Mouse (Mus musculus): Measurements from ENCODE around the gene Gm6904.
A peak's percentile ranks its signal among the peaks of the same experiment; 100 is the strongest.
"Not testable (repeated sequence)": the region's sequence is repeated elsewhere in the genome, so short reads cannot be mapped to it uniquely, and the experiment has no call there.

The Gm6904 gene

DNA sequence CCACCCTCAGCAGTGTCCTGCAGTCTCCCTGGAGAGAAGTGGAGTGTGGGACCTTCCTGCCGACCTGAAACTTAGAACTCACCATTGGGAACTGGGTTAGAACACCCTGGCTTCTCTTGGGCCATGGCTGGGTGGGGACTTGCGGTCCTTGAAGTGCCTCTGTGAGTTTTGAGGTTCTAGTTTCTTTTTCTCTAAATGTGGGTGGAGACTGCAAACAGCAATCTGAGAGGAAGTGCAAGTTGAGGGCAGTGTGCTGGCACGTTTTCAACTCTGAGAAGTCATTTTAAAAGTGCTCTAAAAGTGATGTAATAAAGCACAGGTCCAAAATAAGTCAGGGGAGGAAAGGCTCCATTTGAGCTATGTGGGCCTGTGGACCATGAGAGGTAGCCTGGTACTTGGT, at the start of gene Gm6904:
Gm6904 (minus strand) TSS at position 161 of the 400 bp plus-strand sequence.
- no peak for DNase-seq (ENCODE audit: low spot score)

DNA sequence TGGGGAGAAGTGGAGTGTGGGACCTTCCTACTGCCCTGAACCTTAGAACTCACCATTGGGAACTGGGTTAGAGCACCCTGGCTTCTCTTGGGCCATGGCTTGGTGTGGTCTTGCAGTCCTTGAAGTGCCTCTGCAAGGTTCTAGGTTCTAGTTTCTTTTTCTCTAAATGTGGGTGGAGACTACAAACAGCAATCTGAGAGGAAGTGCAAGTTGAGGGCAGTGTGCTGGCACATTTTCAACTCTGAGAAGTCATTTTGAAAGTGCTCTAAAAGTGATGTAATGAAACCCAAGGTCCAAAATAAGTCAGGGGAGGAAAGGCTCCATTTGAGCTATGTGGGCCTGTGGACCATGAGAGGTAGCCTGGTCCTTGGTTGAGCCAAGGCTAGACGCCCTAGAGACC, 37.4 kb upstream of the Gm6904 start, which contains the start of gene Phf11a:
Phf11a (minus strand) TSS at position 132 of the 400 bp plus-strand sequence.
- not testable (repeated sequence) for DNase-seq (ENCODE audit: low spot score)

DNA sequence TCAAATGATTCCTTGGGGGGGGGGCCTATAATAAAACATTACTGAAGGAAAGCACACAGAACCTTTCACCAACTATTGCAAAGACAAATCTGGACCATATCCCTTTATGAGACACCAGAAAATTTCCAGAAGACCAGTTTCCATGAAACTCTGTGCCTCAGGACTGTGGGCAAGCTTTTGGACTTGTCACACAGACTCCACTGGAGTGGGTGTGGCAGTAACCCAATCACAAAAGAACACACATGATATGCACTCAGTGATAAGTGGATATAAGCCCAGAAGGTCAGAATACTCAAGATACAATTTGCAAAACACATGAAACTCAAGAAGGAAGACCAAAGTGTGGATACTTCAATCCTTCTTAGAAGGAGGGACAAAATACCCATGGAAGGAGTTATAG, 31.8 kb upstream of the Gm6904 start:
- not testable (repeated sequence) for DNase-seq (ENCODE audit: low spot score)

DNA sequence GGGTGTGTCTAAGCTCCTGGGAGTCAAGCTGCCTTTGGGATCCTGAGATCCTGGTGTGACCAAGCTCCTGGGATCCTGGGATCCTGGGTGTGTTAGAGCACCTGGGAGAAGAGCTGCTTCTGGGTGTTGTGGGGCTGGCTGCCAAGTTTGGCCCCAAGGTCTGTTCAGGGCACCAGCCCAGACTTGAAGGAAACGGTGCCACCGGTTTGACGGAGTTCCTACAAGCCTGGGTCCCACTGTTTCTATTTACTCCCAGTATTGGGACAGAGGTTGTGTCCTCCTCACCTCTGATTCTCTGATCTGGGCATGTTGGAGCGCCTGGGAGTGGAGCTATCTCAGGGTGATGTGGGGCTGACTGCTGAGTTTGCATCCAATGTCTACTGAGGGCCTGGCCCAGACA, 14.9 kb upstream of the Gm6904 start:
- not testable (repeated sequence) for DNase-seq (ENCODE audit: low spot score)

DNA sequence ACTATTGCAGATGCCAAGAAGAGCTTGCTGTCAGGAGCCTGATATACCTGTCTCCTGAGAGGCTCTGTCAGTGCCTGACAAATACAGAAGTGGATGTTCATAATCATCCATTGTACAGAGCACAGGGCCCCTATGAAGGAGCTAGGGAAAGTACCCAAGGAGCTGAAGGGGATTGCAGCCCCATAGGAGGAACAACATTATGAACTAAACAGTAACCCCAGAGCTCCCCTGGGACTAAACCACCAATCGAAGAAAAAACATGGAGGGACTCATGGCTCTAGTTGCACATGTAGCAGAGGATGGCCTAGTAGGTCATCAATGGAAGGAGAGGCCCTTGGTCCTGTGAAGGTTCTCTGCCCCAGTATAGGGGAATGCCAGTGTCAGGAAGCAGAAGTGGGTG, 4.2 kb downstream of the Gm6904 start:
- not testable (repeated sequence) for DNase-seq (ENCODE audit: low spot score)

DNA sequence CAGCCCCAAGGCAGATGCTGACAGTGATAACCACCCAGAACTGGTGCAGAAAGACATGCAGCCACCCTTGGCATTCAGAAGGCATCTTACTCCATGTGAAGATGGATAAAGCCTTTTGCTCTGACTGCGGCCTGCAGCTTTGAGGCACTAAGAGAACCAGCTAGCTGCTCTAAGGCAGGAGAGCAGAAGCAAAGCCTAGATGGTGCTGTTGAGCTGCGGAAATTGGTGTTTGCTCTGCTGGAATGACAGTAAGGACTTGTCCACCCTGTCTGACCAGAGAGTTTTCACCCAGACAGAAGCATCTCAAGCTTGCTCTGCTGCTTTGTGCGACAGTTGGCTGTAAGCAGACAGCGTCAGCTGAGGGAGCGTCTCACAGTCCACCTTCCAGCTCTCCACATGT, 9.7 kb downstream of the Gm6904 start:
- DNase-seq (ENCODE audit: low spot score) = not testable (repeated sequence)

DNA sequence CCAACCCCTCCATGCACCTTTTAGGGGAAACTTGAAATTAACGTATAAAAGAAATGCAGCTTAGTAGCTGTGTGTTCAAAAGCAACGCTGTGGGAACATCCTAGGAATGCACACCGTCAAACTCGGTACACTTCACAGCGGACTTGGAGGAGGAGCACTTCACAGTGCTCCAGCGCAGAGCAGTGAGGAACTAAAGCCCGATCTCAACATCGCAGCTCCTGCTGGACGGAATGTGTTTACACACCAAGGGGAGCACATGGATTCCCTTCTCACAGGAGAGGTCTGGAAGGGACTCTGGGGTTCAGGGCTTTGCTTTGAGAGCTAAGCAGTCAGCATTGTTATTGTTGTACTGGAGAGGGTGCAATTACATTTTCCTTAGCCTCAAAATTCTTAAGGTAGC, 26.4 kb downstream of the Gm6904 start:
- no peak for DNase-seq (ENCODE audit: low spot score)

DNA sequence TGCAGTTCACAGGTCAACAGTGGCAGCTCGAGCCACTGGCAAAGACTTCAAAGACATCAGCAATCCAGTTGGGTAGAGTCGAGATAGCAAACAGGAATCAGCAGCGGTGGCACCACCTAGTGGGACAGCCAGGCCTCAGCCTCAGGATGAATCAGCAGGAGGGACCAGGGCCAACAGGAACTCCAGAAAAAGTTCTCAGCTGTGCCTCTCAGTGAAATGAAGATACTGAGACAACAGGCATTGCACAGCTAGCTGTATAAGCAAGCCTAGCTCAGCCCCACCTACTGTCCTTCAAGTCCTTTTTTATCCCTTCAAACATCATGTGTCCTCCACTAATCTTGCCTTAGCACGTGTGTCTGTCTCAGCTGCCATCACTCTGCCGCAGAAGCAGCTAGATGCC, 28.0 kb downstream of the Gm6904 start:
- DNase-seq (ENCODE audit: low spot score) = peak; percentile 13

DNA sequence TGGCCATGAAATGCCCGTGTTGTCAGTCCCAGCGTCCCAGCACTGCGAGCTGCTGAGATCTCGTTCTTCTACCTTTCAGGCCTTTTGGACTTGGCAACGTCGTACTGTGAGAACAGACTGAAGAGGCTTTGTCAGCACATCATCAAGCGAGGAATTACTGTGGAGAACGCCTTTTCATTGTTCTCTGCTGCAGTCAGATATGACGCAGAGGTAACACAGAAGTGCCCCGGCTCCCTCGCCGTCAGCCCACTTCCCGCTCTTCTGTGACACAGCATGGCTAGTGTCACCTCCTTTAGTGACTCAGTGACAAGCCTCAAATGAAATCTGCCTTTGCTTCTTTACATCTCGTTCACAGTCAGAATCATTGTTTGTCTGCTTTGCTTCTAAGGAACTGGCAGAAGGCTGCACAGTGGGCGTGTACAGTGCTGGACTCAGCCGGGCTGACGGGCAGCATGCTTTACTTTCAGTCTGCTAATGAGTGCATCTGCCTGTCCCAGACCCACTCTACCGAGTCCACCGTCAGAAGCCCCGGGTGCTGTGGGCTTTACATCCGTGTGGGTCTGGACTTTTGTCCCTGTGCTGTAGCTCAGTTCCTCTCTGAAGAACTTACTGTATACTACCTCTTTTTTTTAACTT, 29.6 kb downstream of the Gm6904 start:
- DNase-seq (ENCODE audit: low spot score) = no peak

DNA sequence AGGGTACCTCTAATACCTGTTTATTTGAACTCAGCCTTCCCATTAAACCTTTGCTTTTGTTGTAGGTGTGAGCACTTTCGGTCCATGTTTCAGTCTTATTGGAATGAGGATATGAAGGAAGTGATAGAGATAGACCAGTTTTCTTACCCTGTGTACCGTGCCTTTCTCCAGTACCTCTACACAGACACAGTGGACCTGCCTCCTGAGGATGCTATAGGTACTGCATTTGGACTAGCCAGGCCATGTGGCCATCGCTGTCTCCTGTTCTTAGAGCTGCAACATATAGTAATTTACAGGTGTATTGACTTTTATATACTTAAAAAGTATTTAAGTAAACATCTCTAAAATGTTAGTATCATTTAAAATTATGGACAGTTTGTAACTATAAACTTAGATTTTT, 30.2 kb downstream of the Gm6904 start:
- DNase-seq (ENCODE audit: low spot score) = no peak

DNA sequence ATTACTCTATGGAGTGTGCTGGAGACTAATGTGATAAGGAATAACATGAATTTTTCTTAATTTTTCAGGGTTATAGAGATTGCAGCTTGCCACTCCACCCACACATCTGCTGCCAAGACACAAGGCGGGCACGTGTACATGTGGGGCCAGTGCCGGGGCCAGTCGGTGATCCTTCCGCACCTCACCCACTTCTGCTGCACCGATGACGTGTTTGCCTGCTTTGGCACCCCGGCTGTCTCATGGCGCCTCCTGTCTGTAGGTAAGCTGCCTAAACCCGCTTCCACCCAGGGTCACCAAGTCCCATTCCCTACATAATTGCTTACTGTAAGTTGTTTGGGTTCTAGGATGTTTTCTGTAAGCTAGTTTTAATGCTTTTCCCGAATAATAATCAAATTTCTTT, 33.8 kb downstream of the Gm6904 start:
- no peak for DNase-seq (ENCODE audit: low spot score)

DNA sequence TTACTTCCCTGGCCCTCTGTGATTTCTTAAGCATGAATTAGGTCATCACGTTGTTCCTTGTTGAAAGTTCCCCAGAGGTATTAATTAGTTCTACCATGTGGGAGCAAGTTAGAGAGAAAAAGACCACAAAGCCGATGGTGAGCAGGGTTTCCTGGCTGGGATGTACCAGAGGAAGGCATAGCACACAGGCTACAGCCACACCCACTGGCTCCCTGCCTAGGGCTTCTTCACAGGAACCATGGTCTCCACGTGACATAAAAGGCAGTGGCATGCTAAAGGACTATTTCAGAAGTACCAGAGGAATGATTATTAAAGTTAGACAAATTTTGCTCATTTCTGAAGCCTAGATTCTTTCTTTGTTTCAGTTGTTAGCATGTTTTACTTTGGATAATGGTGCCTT, 40.8 kb downstream of the Gm6904 start:
- no peak for DNase-seq (ENCODE audit: low spot score)

DNA sequence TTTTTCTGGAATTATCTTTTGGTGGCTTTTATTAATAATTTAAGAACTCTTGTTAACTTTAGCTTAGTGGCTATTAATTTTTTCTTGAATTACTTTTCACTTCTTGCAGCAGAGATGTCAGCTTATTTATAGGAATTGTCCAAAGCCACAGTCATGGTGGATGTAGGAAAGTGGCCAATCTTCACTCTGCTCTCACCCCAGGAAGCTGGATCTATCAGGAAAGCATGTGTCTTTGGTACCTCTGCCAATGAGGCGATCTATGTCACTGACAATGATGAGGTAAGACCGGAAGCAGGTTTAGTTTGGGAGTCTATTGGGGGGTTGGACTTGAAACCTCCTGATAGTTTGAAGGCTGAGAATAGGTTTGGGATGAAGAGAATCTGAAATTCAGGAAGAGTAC, 50.2 kb downstream of the Gm6904 start:
- DNase-seq (ENCODE audit: low spot score) = no peak

DNA sequence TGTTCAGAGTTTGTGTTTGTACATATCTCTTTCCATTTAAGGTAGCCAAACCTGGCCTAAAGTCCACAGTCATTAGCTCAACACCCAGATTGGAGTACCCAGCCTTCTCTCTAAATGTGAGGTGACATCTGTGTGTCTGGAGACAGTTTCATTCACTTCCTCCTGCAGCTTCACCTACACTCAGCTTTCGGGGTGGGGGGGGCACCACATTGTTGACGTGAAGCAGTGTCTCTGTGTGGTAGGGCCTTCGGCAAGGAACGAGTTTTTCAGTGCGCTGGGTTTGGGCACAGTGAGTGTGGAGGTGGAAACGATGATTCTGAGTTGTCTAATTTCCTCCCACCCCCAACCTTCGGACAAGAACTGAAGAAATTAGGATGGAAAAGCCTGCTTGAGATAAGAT, 51.0 kb downstream of the Gm6904 start:
- no peak for DNase-seq (ENCODE audit: low spot score)

DNA sequence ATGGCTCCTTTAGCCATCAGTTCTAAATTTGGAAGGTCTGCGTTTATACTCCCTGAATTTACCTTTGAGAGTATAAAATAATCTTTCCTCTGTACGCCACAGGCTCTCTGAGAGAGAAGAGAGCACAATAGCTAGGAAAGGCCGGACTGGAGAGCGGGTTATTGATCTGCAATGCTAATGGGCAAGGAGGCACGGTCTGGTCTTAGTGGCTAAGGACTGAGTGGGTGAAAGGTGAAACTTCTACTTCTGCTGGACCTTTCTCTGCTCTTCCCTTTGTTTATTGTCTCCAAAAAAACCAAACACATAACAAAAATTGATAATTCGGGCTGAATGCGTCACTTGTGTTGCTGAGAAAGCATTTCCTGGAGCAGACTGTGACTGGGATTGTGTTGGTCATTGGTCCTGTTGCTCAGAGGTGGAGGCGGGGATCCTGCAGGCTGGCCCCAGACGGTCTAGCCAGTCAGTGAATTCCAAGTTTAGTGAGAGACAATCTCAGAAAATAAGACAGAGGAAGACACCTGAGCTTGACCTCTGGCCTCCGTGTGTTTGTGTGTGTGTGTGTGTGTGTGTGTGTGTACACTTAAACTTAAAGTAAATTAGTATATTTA, 53.9 kb downstream of the Gm6904 start:
- no peak for DNase-seq (ENCODE audit: low spot score)

DNA sequence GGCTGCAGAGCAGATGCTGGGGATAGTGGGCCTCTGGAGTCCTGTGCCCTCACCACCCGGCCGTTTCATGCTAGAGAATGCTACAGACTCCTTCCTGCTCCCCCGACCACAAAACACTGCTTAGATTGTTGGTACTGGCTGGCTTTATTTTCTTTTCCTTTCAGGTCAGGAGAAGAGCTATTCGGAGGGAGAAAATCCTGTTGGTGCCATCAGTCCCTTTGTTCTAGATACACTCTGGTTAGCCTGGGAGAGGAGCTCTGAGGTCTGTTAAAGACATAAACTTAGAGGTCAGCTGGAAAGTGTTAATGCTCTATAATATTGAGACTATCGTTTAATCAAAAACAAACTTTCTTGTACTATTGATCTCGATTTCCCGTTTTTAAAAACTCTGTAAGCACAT, 54.6 kb downstream of the Gm6904 start:
- DNase-seq (ENCODE audit: low spot score) = no peak

DNA sequence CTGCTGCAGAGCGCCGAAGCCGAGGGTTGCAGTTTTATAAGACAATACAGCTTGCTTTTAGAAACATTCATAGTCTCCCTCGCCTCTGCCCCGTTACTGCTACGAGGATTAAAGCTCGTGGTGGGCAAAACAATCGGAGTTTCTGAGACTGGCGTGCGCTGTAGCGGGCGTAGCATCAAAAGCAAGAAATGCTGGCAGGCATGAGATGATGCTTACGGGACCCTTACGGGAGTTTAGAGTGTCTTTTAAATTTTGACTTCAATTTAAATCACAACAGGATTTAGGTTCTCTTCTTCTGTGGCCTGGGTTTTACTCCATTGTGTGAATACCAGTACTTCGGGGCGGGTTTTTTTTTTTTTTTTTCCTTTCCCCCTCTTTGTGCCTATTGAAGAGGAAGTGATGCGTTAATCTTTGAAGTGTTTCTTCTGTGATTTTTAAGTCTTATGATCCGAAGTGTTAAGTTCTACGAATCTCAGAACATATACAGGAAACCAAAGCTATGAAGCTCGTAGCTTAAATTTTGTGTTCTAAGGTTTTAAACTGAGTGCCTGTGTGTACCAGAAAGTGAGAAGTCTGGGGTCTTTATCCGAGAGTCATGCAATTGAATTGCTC, 58.3 kb downstream of the Gm6904 start:
- no peak for DNase-seq (ENCODE audit: low spot score)

DNA sequence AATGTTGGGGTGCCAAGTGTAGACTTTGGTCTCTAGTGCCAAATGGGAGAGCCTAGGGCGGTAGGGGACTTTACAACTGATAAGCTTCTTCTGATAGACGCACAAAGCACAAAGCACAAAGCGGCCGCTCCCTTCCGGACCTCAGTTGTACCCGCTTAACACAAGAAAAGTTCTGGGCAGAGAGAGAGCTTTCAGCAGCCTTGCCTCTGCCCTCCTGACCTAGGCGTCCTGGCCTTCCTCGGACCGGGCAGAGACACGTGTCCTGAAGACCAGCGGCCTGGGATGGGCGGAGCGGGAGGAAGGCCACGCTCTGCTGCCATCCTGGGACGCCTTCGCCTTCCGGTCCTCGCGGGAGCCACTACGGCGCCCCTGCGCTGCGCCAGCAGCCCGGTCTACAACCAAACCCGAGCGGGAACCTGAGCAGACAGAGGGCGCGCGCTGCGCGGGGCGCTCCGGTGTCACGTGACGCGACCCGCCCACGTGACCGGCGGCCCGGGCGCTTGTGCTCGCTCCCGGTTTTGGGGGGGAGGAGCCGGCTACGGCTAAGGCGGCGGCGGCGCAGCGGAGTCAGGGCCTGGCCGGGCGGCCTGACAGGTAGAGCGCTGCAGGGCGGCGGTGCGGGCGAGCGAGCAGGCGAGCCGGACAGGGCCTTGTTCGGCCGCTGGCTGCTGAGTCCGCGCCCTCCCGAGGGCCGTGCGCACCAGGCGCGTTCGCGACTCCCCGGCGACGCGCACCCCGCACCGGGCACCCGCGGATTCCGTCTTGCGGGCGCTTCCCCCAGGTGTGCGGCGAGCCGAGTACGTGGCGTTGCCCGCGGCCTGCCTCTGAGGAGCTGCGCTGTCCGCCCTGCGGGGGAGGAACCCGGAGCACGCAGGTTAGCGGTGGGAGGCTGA, 59.1 kb downstream of the Gm6904 start, which contains the start of gene Rcbtb1:
Rcbtb1 (plus strand) TSS at position 499 of the 893 bp plus-strand sequence.
- DNase-seq (ENCODE audit: low spot score) = peak; percentile 95
